Mouse (Mus musculus): Measurements from ENCODE around the gene Zfp335. TPM values are rescaled to one million over a fixed set of nuclear protein-coding genes. Genes with fewer than 3 reads are reported as not detected.
A peak's percentile ranks its signal among the peaks of the same experiment; 100 is the strongest.

The Zfp335 gene
- polyA plus RNA-seq, 1 experiment from 2014 or later = 3.6 TPM

GRCm38 (mm10) chr2:164917371-164917770 is 5.8 kb upstream of the Zfp335 start:
- Histone ChIP-seq H3K27me3 (replicated peaks; ENCODE audit: control insufficient read depth, insufficient read depth, low read length) (no peaks in the 10 kb centered on the region), H3K36me3 (ENCODE audit: control insufficient read depth, insufficient read depth) (0 out of 2 replicates have a peak, but pooled peaks cover 6% of the 10 kb centered on the region), H3K4me3 (ENCODE audit: low read depth, low read length) (no peak overlapping the region), H3K27ac (ENCODE audit: low read depth, low read length) (no peak overlapping the region), H3K4me1 (replicated peaks; ENCODE audit: control insufficient read depth, insufficient read depth, low read length) (no peaks in the 10 kb centered on the region), H3K9me3 (ENCODE audit: control insufficient read depth) (no peaks in the 10 kb centered on the region), H3K4me2 (replicated peaks; ENCODE audit: low read depth) (no peak overlapping the region), H3K9ac (ENCODE audit: low read depth, low read length) (no peak overlapping the region)
- no peak for ATAC-seq
- no peak for TF ChIP-seq CTCF (IDR thresholded peaks at IDR 0.05; ENCODE audit: low read depth)
- WGBS = 45% methylated on average over 10 of the region's 10 CpGs

- WGBS = 81% methylated on average over 5 of the region's 5 CpGs
- H3K36me3 ChIP-seq (ENCODE audit: control insufficient read depth, insufficient read depth) = 0 out of 2 replicates have a peak, but pooled peaks cover 6% of the 10 kb centered on the region
- no peaks in the 10 kb centered on the region for H3K4me1 ChIP-seq (replicated peaks; ENCODE audit: control insufficient read depth, insufficient read depth, low read length)
- TF ChIP-seq CTCF (IDR thresholded peaks at IDR 0.05; ENCODE audit: low read depth) = no peak
- no peak overlapping the region for H3K4me3 ChIP-seq (ENCODE audit: low read depth, low read length)
- no peaks in the 10 kb centered on the region for H3K9me3 ChIP-seq (ENCODE audit: control insufficient read depth)
- H3K27me3 ChIP-seq (replicated peaks; ENCODE audit: control insufficient read depth, insufficient read depth, low read length) = no peaks in the 10 kb centered on the region
- no peak for ATAC-seq
- no peak overlapping the region for H3K27ac ChIP-seq (ENCODE audit: low read depth, low read length)
- no peak overlapping the region for H3K9ac ChIP-seq (ENCODE audit: low read depth, low read length)
- H3K4me2 ChIP-seq (replicated peaks; ENCODE audit: low read depth) = no peak overlapping the region
These were observed 5.3 kb upstream of the Zfp335 start for GRCm38 (mm10) chr2:164916820-164917219.

- H3K9me3 ChIP-seq (ENCODE audit: control insufficient read depth) = no peaks in the 10 kb centered on the region
- TF ChIP-seq CTCF (IDR thresholded peaks at IDR 0.05; ENCODE audit: low read depth) = no peak
- no peaks in the 10 kb centered on the region for H3K27me3 ChIP-seq (replicated peaks; ENCODE audit: control insufficient read depth, insufficient read depth, low read length)
- H3K4me3 ChIP-seq (ENCODE audit: low read depth, low read length) = no peak overlapping the region
- ATAC-seq = no peak
- no peak overlapping the region for H3K9ac ChIP-seq (ENCODE audit: low read depth, low read length)
- H3K36me3 ChIP-seq (ENCODE audit: control insufficient read depth, insufficient read depth) = peaks cover 8% of the 10 kb centered on the region
- H3K4me1 ChIP-seq (replicated peaks; ENCODE audit: control insufficient read depth, insufficient read depth, low read length) = no peaks in the 10 kb centered on the region
- 76% methylated on average over 2 of the region's 2 CpGs for WGBS
- H3K4me2 ChIP-seq (replicated peaks; ENCODE audit: low read depth) = no peak overlapping the region
- no peak overlapping the region for H3K27ac ChIP-seq (ENCODE audit: low read depth, low read length)
These were observed 1.9 kb upstream of the Zfp335 start for GRCm38 (mm10) chr2:164913428-164913786.

- 87% methylated on average over 8 of the region's 9 CpGs for WGBS
- Histone ChIP-seq H3K9ac (ENCODE audit: low read depth, low read length) (no peak overlapping the region), H3K4me2 (replicated peaks; ENCODE audit: low read depth) (no peak overlapping the region), H3K4me3 (ENCODE audit: low read depth, low read length) (no peak overlapping the region), H3K9me3 (ENCODE audit: control insufficient read depth) (no peaks in the 10 kb centered on the region), H3K36me3 (ENCODE audit: control insufficient read depth, insufficient read depth) (peaks cover 14% of the 10 kb centered on the region), H3K27me3 (replicated peaks; ENCODE audit: control insufficient read depth, insufficient read depth, low read length) (no peaks in the 10 kb centered on the region), H3K4me1 (replicated peaks; ENCODE audit: control insufficient read depth, insufficient read depth, low read length) (no peaks in the 10 kb centered on the region), H3K27ac (ENCODE audit: low read depth, low read length) (0 out of 2 replicates have a peak overlapping the region, but pooled peaks have one; percentile 97)
- TF ChIP-seq CTCF (IDR thresholded peaks at IDR 0.05; ENCODE audit: low read depth) = no peak
- no peak for ATAC-seq
These were observed 1.3 kb upstream of the Zfp335 start for GRCm38 (mm10) chr2:164912749-164913427.

GRCm38 (mm10) chr2:164912151-164912550 is 594 bp upstream of the Zfp335 start:
- peak overlapping the region; percentile 97 for H3K27ac ChIP-seq (ENCODE audit: low read depth, low read length)
- peak overlapping the region; percentile 97 for H3K9ac ChIP-seq (ENCODE audit: low read depth, low read length)
- TF ChIP-seq CTCF (IDR thresholded peaks at IDR 0.05; ENCODE audit: low read depth) = no peak
- peak; percentile 36 for ATAC-seq
- 3% methylated on average over 12 of the region's 12 CpGs for WGBS
- H3K9me3 ChIP-seq (ENCODE audit: control insufficient read depth) = no peaks in the 10 kb centered on the region
- peak overlapping the region; percentile 79 for H3K4me2 ChIP-seq (replicated peaks; ENCODE audit: low read depth)
- H3K36me3 ChIP-seq (ENCODE audit: control insufficient read depth, insufficient read depth) = peaks cover 21% of the 10 kb centered on the region
- H3K27me3 ChIP-seq (replicated peaks; ENCODE audit: control insufficient read depth, insufficient read depth, low read length) = no peaks in the 10 kb centered on the region
- H3K4me3 ChIP-seq (ENCODE audit: low read depth, low read length) = peak overlapping the region; percentile 87
- no peaks in the 10 kb centered on the region for H3K4me1 ChIP-seq (replicated peaks; ENCODE audit: control insufficient read depth, insufficient read depth, low read length)

- peak overlapping the region; percentile 79 for H3K4me2 ChIP-seq (replicated peaks; ENCODE audit: low read depth)
- no peak for TF ChIP-seq CTCF (IDR thresholded peaks at IDR 0.05; ENCODE audit: low read depth)
- ATAC-seq = no peak
- H3K27me3 ChIP-seq (replicated peaks; ENCODE audit: control insufficient read depth, insufficient read depth, low read length) = no peaks in the 10 kb centered on the region
- H3K9ac ChIP-seq (ENCODE audit: low read depth, low read length) = peak overlapping the region; percentile 97
- WGBS = 3% methylated on average over 37 of the region's 37 CpGs
- H3K27ac ChIP-seq (ENCODE audit: low read depth, low read length) = peak overlapping the region; percentile 97
- H3K9me3 ChIP-seq (ENCODE audit: control insufficient read depth) = no peaks in the 10 kb centered on the region
- H3K4me1 ChIP-seq (replicated peaks; ENCODE audit: control insufficient read depth, insufficient read depth, low read length) = no peaks in the 10 kb centered on the region
- peaks cover 36% of the 10 kb centered on the region for H3K36me3 ChIP-seq (ENCODE audit: control insufficient read depth, insufficient read depth)
- peak overlapping the region; percentile 87 for H3K4me3 ChIP-seq (ENCODE audit: low read depth, low read length)
These were observed 1.0 kb downstream of the Zfp335 start for GRCm38 (mm10) chr2:164910360-164911061.
